Mouse (Mus musculus) gastrocnemius, adult 8-10 months (tissue): ENCODE data around the gene Trnau1ap. TPM values are rescaled to one million over a fixed set of nuclear protein-coding genes. Genes with fewer than 3 reads are reported as not detected.

Source experiments
- DNase-seq, 2 experiments: peaks; one replicate each; pipeline ENCODE4 v3.0.0; 2022; ENCODE audit warnings: low spot score in 2 of 2
- total RNA-seq, 4 experiments: library from RNA; stranded (reverse); gene quantifications; 2 replicates each; pipeline ENCODE4 v1.2.4; 2022

Trnau1ap gene
- total RNA-seq: 10 to 100 TPM in 3 of 4 experiments, 1 to 10 TPM in 1; 9.4 to 13.4 (median 11.1) TPM

GRCm38 (mm10) chr4:132329115-132329834, at the start of gene Trnau1ap:
TSS of gene Trnau1ap (minus strand) at chr4:132329538.
- DNase-seq: peak; percentile 83 to 87

- DNase-seq: no peak
Measured at GRCm38 (mm10) chr4:132373820-132374219, 44.5 kb upstream of the Trnau1ap start.

- DNase-seq: no peak
Measured at GRCm38 (mm10) chr4:132369953-132370750, 40.8 kb upstream of the Trnau1ap start.

- no peak for DNase-seq
Measured at GRCm38 (mm10) chr4:132367480-132368201, 38.3 kb upstream of the Trnau1ap start.

DNA sequence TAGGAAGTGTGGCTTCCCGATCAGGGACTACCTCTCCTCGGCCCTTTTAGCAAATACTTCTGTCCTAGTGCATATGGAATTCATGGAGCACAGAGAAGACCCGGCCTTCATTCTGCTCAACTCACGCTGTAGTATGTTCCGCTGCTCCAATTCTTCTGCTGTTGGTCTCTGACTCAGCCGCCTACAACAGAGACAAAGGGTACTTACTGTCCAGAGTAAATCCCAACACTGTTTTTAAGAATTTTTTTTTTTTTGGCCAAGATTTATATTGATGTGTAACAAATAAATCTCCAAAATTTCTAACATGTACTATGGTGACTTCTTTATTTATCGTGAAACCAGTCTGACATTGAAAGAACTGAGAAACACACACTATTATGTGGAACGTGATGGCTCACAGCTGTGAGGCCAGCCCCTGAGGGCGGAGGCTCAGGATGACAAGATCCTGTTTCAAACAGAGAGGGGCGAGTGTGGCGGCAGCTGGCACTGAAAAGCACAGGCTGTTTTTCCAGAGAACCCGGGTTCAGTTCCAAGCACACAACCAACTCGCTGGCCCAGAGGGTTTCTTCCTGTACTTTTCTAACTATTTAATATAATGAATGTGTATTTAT, 36.2 kb upstream of the Trnau1ap start:
- DNase-seq: no peak

- no peak for DNase-seq
Measured at GRCm38 (mm10) chr4:132363487-132363886, 34.1 kb upstream of the Trnau1ap start.

DNA sequence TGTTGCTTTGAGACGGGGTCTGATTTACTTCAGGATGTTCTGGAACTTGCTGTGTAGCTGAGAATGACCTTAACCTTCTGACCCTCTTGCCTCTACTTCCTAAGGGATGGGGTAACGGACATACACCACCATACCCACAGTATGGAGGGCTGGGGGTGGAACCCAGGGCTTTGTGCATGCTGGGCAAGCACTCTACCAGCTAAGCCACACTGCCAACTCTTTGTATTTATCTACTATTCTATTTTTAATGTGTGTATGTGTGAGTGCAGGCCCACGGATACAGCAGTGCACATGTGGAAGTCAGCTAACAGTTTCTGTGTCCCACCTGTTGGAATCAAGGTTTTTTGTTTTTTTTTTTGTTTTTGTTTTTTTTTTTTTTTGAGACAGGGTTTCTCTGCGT, 30.2 kb upstream of the Trnau1ap start:
- no peak for DNase-seq

- no peak for DNase-seq
Measured at GRCm38 (mm10) chr4:132356170-132356569, 26.8 kb upstream of the Trnau1ap start.

GRCm38 (mm10) chr4:132355403-132355802, 26.1 kb upstream of the Trnau1ap start:
- DNase-seq: no peak

GRCm38 (mm10) chr4:132354571-132354970, 25.2 kb upstream of the Trnau1ap start:
- DNase-seq: no peak

DNA sequence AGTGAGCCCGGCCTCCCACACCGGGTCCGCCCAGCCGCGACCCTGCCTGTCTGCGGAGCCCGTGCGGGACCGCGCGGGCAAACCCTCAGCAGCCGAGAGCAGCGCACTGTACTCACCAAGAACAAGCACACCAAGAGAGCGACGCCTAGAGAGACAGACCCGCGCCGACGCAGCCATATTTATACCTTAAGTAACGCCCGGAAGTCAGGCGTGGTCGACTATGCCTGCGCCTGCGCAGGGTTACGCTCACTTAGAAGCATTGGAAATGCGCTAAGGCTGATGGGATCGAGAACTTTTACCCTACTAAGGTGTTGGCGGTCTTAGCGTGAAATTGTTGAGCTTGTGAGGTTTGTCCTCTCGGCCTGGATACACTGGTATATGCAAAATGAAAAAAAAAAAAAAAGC, 24.1 kb upstream of the Trnau1ap start, which contains the start of gene Rcc1:
Gene Rcc1 (minus strand): TSS at position 125 of the 405 bp plus-strand sequence.
- peak; percentile 75 to 87 for DNase-seq

GRCm38 (mm10) chr4:132352739-132353138, 23.4 kb upstream of the Trnau1ap start:
- no peak for DNase-seq

DNA sequence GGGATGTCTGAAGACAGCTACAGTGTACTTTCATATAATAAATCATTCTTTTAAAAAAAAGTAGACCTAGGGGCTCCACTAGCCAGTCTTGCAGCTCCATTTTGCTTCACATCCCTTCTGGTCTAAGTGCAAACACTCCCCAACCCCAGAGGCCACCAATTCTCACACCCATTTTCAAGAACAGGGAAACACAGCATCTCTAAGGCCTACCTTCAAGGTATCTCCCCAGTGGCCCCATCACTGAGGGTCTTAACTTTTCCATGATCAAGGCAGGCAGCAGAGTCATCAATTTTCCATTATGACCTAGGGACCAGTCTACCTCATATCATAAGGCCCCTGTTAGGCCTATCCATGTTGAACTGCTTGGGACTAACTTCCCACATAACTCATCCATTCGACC, 22.1 kb upstream of the Trnau1ap start:
- no peak for DNase-seq

- no peak for DNase-seq
Measured at GRCm38 (mm10) chr4:132350854-132351253, 21.5 kb upstream of the Trnau1ap start.

GRCm38 (mm10) chr4:132350123-132350740, 20.9 kb upstream of the Trnau1ap start:
- DNase-seq: no peak

- no peak for DNase-seq
Measured at GRCm38 (mm10) chr4:132349495-132350122, 20.3 kb upstream of the Trnau1ap start.

GRCm38 (mm10) chr4:132346661-132347060, 17.3 kb upstream of the Trnau1ap start:
- no peak for DNase-seq

DNA sequence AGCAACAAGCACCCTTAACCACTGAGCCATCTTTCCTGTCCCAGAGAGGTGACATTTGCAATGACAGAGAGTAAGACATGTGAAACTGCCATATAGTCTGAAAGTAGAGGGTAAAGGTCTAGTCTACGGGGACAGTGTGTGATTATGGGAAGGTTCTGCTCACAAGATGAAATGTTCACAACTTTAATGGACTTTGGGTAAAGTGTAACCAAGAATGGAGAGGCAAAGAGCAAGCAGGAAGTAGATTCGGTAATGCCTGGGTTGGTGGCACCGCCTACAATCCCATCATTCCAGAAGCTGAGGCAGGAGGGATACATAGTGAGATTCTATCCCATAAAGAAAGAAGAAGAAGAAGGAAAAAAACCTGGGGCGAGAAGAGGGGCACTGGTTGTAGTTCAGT, 16.9 kb upstream of the Trnau1ap start:
- no peak for DNase-seq

- DNase-seq: no peak
Measured at GRCm38 (mm10) chr4:132345843-132346212, 16.5 kb upstream of the Trnau1ap start.

DNA sequence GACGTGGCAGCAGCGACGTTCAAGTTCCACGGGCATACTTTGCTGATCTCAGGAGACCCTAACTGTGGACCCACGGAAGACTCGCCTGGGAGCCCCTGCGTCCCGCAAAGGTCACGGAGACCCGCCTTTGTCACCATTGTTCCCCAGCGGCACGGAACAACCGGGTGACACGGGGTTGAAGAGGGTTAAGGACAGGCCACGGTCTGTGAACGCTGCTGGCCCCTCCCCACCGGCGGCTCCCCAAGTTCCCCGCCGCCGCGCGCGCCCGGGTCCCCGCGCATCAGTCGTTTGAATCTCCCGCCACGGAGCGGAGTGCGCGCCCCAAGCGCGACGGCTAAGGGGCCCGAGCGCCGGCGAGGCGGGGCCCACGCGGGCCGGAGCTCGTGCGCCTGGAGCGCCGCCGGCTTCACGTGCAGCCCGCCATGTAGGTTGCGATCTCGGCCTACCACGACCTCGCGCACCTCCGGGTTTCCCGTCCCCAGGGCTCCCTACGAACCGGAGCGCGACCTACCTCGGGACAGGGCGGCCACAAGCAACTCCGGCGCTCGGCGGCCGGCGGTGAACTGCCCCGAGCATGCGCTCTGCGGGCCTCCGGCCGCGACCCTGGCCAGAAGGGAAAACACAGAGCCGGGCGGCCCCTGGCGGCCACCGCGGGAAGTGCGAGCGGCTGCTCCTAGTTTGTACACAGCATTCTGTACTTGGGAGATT, 16.0 kb upstream of the Trnau1ap start:
- DNase-seq: peak; percentile 92 to 94
